Mouse (Mus musculus) spleen, adult 2 months (tissue): ENCODE results near the gene Ccdc57. TPM values are rescaled to one million over a fixed set of nuclear protein-coding genes. Genes with fewer than 3 reads are reported as not detected.

Experiments
- DNase-seq, 2 experiments: peaks; one replicate each; pipeline versions ENCODE4 v3.0.0 to v3.0.0-alpha.2; 2012 to 2021; ENCODE audit warnings: low spot score in 2 of 2, low read depth in 1 of 2
- H3K27ac ChIP-seq: fragments of 200-500 bp; 2 replicates; pipeline ENCODE4 v1.5.1; 2012; ENCODE audit warnings: low read length, inconsistent platforms; ENCODE audit not compliant: insufficient read depth
- H3K27me3 ChIP-seq: fragments of 200-500 bp; 2 replicates; pipeline ENCODE4 v1.6.1; 2012; ENCODE audit warnings: mild to moderate bottlenecking, moderate library complexity, low read length, inconsistent platforms; ENCODE audit not compliant: control insufficient read depth, insufficient read depth
- H3K36me3 ChIP-seq: fragments of 200-500 bp; 2 replicates; pipeline ENCODE4 v1.6.1; 2012; ENCODE audit warnings: mild to moderate bottlenecking, low read length, inconsistent platforms; ENCODE audit not compliant: control insufficient read depth, insufficient read depth
- H3K4me1 ChIP-seq: fragments of 200-500 bp; 2 replicates; pipeline ENCODE4 v1.6.1; 2011; ENCODE audit warnings: inconsistent platforms; ENCODE audit not compliant: control insufficient read depth, insufficient read depth, insufficient read length
- H3K4me3 ChIP-seq: fragments of 200-500 bp; 2 replicates; pipeline ENCODE4 v1.5.1; 2011; ENCODE audit warnings: mild to moderate bottlenecking, inconsistent platforms; ENCODE audit not compliant: insufficient read depth, insufficient read length; ENCODE audit errors: extremely low read depth
- CTCF ChIP-seq: fragments of 200-500 bp; IDR thresholded peaks from 2 replicates; pipeline ENCODE4 v1.5.1; 2011; ENCODE audit warnings: mild to moderate bottlenecking, inconsistent platforms; ENCODE audit not compliant: insufficient read depth, insufficient read length, insufficient replicate concordance; ENCODE audit errors: extremely low read depth
- POLR2A ChIP-seq: fragments of 200-500 bp; IDR thresholded peaks from 2 replicates; pipeline ENCODE4 v1.6.1; 2011; ENCODE audit warnings: low read depth, low read length, inconsistent platforms
- WGBS: fragments of 180-500 bp; shearing (Covaris S2); methylation state at CpG from one replicate; pipeline ENCODE4 v1.1.7; 2018; 5-methylcytosine and 5-hydroxymethylcytosine counted together
- polyA plus RNA-seq: library from polyadenylated mRNA; depleted of rRNA; stranded (reverse); fragments of >200 nt; gene quantifications from 2 replicates; pipeline ENCODE4 v1.2.3, GENCODE M21; 2012

The Ccdc57 gene
- polyA plus RNA-seq, 1 experiment: 0.78 TPM

- no peaks in the 10 kb centered on the region for H3K27me3 ChIP-seq
- no peak for DNase-seq
- no peak overlapping the region for H3K4me3 ChIP-seq
- 0 out of 2 replicates have a peak, but pooled peaks cover 3% of the 10 kb centered on the region for H3K4me1 ChIP-seq
- 95% methylated on average over 3 of the region's 3 CpGs for WGBS
- H3K36me3 ChIP-seq: no peaks in the 10 kb centered on the region
- TF ChIP-seq POLR2A (no peak), CTCF (no peak)
- H3K27ac ChIP-seq: no peak overlapping the region; the same call in 1 of the 2 replicates
These were observed 28.1 kb downstream of the Ccdc57 start for GRCm38 (mm10) chr11:120904561-120904960.

- TF ChIP-seq POLR2A (no peak), CTCF (no peak)
- WGBS: 90% methylated on average over 24 of the region's 24 CpGs
- Histone ChIP-seq H3K36me3 (no peaks in the 10 kb centered on the region), H3K4me3 (no peak overlapping the region), H3K27me3 (no peaks in the 10 kb centered on the region), H3K4me1 (0 out of 2 replicates have a peak, but pooled peaks cover 3% of the 10 kb centered on the region), H3K27ac (no peak overlapping the region)
- DNase-seq: no peak
These were observed 29.4 kb downstream of the Ccdc57 start for GRCm38 (mm10) chr11:120903159-120903850.

GRCm38 (mm10) chr11:120902487-120903142 is 30.1 kb downstream of the Ccdc57 start:
- Histone ChIP-seq H3K4me3 (no peak overlapping the region), H3K36me3 (no peaks in the 10 kb centered on the region), H3K27ac (no peak overlapping the region), H3K4me1 (0 out of 2 replicates have a peak, but pooled peaks cover 3% of the 10 kb centered on the region), H3K27me3 (no peaks in the 10 kb centered on the region)
- 73% methylated on average over 10 of the region's 10 CpGs for WGBS
- DNase-seq: no peak
- no peak for TF ChIP-seq CTCF

- no peaks in the 10 kb centered on the region for H3K27me3 ChIP-seq
- H3K4me3 ChIP-seq: no peak overlapping the region
These were observed 30.8 kb downstream of the Ccdc57 start for GRCm38 (mm10) chr11:120901729-120902486.

GRCm38 (mm10) chr11:120900276-120901244 is 32.1 kb downstream of the Ccdc57 start:
- Histone ChIP-seq H3K4me1 (0 out of 2 replicates have a peak, but pooled peaks cover 3% of the 10 kb centered on the region), H3K27me3 (no peaks in the 10 kb centered on the region), H3K4me3 (no peak overlapping the region), H3K27ac (no peak overlapping the region), H3K36me3 (no peaks in the 10 kb centered on the region)
- WGBS: 86% methylated on average over 8 of the region's 8 CpGs
- TF ChIP-seq POLR2A (no peak), CTCF (no peak)
- no peak for DNase-seq

More at GRCm38 (mm10) chr11:120901729-120902486, 30.8 kb downstream of the Ccdc57 start:
- 84% methylated on average over 21 of the region's 21 CpGs for WGBS
- H3K36me3 ChIP-seq: no peaks in the 10 kb centered on the region
- no peak overlapping the region for H3K27ac ChIP-seq
- H3K4me1 ChIP-seq: 0 out of 2 replicates have a peak, but pooled peaks cover 3% of the 10 kb centered on the region
- no peak for DNase-seq
- TF ChIP-seq CTCF: no peak
- TF ChIP-seq POLR2A: no peak

- no peak overlapping the region for H3K27ac ChIP-seq
- TF ChIP-seq CTCF (no peak), POLR2A (no peak)
- no peaks in the 10 kb centered on the region for H3K27me3 ChIP-seq
- DNase-seq: no peak
- WGBS: 92% methylated on average over 6 of the region's 6 CpGs
- H3K4me3 ChIP-seq: no peak overlapping the region
- 0 out of 2 replicates have a peak, but pooled peaks cover 3% of the 10 kb centered on the region for H3K4me1 ChIP-seq
- H3K36me3 ChIP-seq: no peaks in the 10 kb centered on the region
These were observed 34.5 kb downstream of the Ccdc57 start for GRCm38 (mm10) chr11:120898114-120898548.
